Mouse (Mus musculus) G1E (cell line): ENCODE data around the gene Ctla4.

Experiments used
- CTCF ChIP-seq: IDR thresholded peaks from 2 replicates; pipeline ENCODE4 v1.5.1; 2012; ENCODE audit warnings: low read depth, low read length, inconsistent platforms, mixed read lengths
- POLR2AphosphoS5 ChIP-seq: IDR thresholded peaks from 2 replicates; pipeline ENCODE4 v1.6.1; 2012; ENCODE audit warnings: low read depth, low read length, inconsistent platforms; ENCODE audit not compliant: insufficient replicate concordance

GRCm38 (mm10) chr1:60940620-60941019 is 53.8 kb downstream of the Ctla4 start:
- no peak for TF ChIP-seq POLR2AphosphoS5
- no peak for TF ChIP-seq CTCF
